Comparison of ENCODE assay signal across 8 mouse cellular contexts in the genomic region with DNA sequence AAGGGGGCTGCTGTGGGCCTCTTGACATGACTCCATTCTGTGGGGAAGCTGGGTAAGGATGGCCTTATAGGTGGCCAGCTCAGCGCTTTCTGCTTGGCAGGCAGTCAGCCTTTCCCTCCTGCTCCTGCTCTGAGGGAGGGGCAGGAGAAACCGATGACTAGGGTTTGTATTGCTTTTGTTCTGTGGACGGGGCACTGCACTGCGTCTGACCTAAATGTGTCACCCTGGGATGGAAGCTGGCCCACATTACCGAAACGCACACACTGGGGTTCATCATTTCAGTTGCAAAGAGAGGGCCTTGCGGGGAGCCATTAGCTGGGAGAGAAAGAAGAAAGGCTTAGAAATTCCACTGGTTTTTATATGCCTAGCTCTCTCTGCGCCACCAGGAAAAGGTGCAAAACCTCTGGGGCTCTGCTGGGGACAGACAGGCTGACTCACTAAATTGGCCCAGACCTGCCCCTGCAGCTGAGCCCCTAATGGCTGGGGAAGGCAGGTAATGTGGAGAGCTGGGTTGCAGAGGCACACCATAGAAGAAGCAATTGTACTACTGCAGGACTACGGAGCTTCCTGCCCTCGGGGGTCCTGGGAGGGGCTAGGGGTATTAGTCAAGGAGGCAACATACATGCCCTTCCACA. TPM values are rescaled to one million over a fixed set of nuclear protein-coding genes. Genes with fewer than 3 reads are reported as not detected.
DNase-seq lines count a peak whose midpoint lies in the region; ATAC-seq and TF ChIP-seq lines count a peak whose summit lies in the region.

No protein-coding gene starts in this region.

- no peaks in the 10 kb centered on the region for H3K9me3 ChIP-seq in embryonic facial prominence, embryonic 11.5 days (replicated peaks; ENCODE audit: control insufficient read depth, low read length)
- no peaks in the 10 kb centered on the region for H3K9me3 ChIP-seq in hindbrain, postnatal 0 days (ENCODE audit: low read length)
- no peaks in the 10 kb centered on the region for H3K9me3 ChIP-seq in stomach, embryonic 14.5 days (ENCODE audit: control insufficient read depth, low read depth, low read length)

- no peak for TF ChIP-seq CTCF in hindbrain, postnatal 0 days (IDR thresholded peaks at IDR 0.05; ENCODE audit: low read depth)

- no peak overlapping the region for H3K4me3 ChIP-seq in embryonic facial prominence, embryonic 11.5 days (ENCODE audit: low read depth, low read length)
- no peak overlapping the region for H3K4me3 ChIP-seq in hindbrain, postnatal 0 days (ENCODE audit: low read length)
- H3K4me3 ChIP-seq in stomach, embryonic 14.5 days (ENCODE audit: low read depth, low read length): no peak overlapping the region

- peak; percentile 13 for DNase-seq in embryo, embryonic 9.5 days (ENCODE audit: extremely low spot score)
- no peak for DNase-seq in embryo, embryonic 10.5 days (ENCODE audit: low spot score)
- peak; percentile 14 for DNase-seq in ES-CJ7 (ENCODE audit: low read depth, low spot score)
- DNase-seq in embryonic facial prominence, embryonic 11.5 days (ENCODE audit: low spot score): peak; percentile 7
- DNase-seq in hindbrain, postnatal 0 days (ENCODE audit: low spot score): peak; percentile 75
- no peak for DNase-seq in right cerebral cortex, postnatal 25 days

- H3K36me3 ChIP-seq in embryonic facial prominence, embryonic 11.5 days (replicated peaks; ENCODE audit: control insufficient read depth, insufficient read depth, low read depth, low read length): no peaks in the 10 kb centered on the region
- no peaks in the 10 kb centered on the region for H3K36me3 ChIP-seq in hindbrain, postnatal 0 days (ENCODE audit: insufficient read depth, low read length)
- H3K36me3 ChIP-seq in stomach, embryonic 14.5 days (ENCODE audit: control insufficient read depth, insufficient read depth, low read length): no peaks in the 10 kb centered on the region

- H3K9ac ChIP-seq in embryonic facial prominence, embryonic 11.5 days (replicated peaks; ENCODE audit: low read length): 0 out of 2 replicates have a peak overlapping the region, but pooled peaks have one; percentile 11
- no peak overlapping the region; the same call in 1 of the 2 replicates for H3K9ac ChIP-seq in hindbrain, postnatal 0 days (replicated peaks; ENCODE audit: low read length)
- H3K9ac ChIP-seq in stomach, embryonic 14.5 days (replicated peaks; ENCODE audit: low read depth, low read length): no peak overlapping the region

- H3K4me2 ChIP-seq in embryonic facial prominence, embryonic 11.5 days (ENCODE audit: low read depth, low read length): no peak overlapping the region
- H3K4me2 ChIP-seq in hindbrain, postnatal 0 days (ENCODE audit: low read depth, low read length): no peak overlapping the region
- H3K4me2 ChIP-seq in stomach, embryonic 14.5 days (replicated peaks; ENCODE audit: low read depth, low read length): peak overlapping the region; percentile 7; the same call in 1 of the 2 replicates

- H3K4me1 ChIP-seq in embryonic facial prominence, embryonic 11.5 days (ENCODE audit: control insufficient read depth, insufficient read depth, low read length): peaks cover 2% of the 10 kb centered on the region; the same call in 1 of the 2 replicates
- peaks cover 43% of the 10 kb centered on the region for H3K4me1 ChIP-seq in hindbrain, postnatal 0 days (ENCODE audit: insufficient read depth, low read length)
- peaks cover 14% of the 10 kb centered on the region for H3K4me1 ChIP-seq in stomach, embryonic 14.5 days (ENCODE audit: control insufficient read depth, insufficient read depth, low read length)

- ATAC-seq in embryonic facial prominence, embryonic 11.5 days (replicated peaks; ENCODE audit: insufficient number of reproducible peaks, low FRiP score, low TSS enrichment, low read depth): no peak
- ATAC-seq in hindbrain, postnatal 0 days: peak; percentile 73
- no peak for ATAC-seq in stomach, embryonic 14.5 days (ENCODE audit: insufficient number of reproducible peaks, insufficient read depth, low FRiP score, low read depth)
- no peak for ATAC-seq in erythroid progenitor cell, adult 5-6 weeks (replicated peaks; ENCODE audit: low FRiP score, poor library complexity, severe bottlenecking)

- H3K27me3 ChIP-seq in embryonic facial prominence, embryonic 11.5 days (ENCODE audit: control insufficient read depth, insufficient read depth, low read length): no peaks in the 10 kb centered on the region
- H3K27me3 ChIP-seq in hindbrain, postnatal 0 days (ENCODE audit: insufficient read depth, low read length): no peaks in the 10 kb centered on the region
- H3K27me3 ChIP-seq in stomach, embryonic 14.5 days (ENCODE audit: control insufficient read depth, insufficient read depth, low read length): no peaks in the 10 kb centered on the region

- 9% methylated on average over 10 of the region's 10 CpGs for WGBS in embryonic facial prominence, embryonic 11.5 days
- 9% methylated on average over 10 of the region's 10 CpGs for WGBS in hindbrain, postnatal 0 days
- 23% methylated on average over 10 of the region's 10 CpGs for WGBS in stomach, embryonic 14.5 days

- H3K27ac ChIP-seq in embryonic facial prominence, embryonic 11.5 days (replicated peaks; ENCODE audit: low read depth, low read length): no peak overlapping the region
- H3K27ac ChIP-seq in hindbrain, postnatal 0 days: peak overlapping the region; percentile 81
- peak overlapping the region; percentile 52; the same call in 1 of the 2 replicates for H3K27ac ChIP-seq in stomach, embryonic 14.5 days (ENCODE audit: low read length)

RNA-seq across cellular contexts. Expression of gene Gramd4, which starts 55.3 kb away (rescaled TPM):
- polyA plus RNA-seq in embryonic facial prominence, embryonic 11.5 days (2014; fragmentation: Nextera tagmentation; extraction: Ambion mirVana): 6.3 and 6.9 TPM in 2 replicates
- 36.2 and 40.9 TPM in 2 replicates for total RNA-seq in hindbrain, postnatal 0 days (2014; rRNA removed)
- 18.6 and 19.0 TPM in 2 replicates for polyA plus RNA-seq in hindbrain, postnatal 0 days (2015; fragmentation: Nextera tagmentation; extraction: Ambion mirVana)
- polyA plus RNA-seq in stomach, embryonic 14.5 days (2014; fragmentation: Nextera tagmentation; extraction: Ambion mirVana): 7.2 and 7.6 TPM in 2 replicates
- total RNA-seq in erythroid progenitor cell, adult 5-6 weeks (2015; ENCODE audit: low replicate concordance): 10.8 and 16.8 TPM in 2 replicates
- 18.9 and 37.5 TPM in 2 replicates for total RNA-seq in erythroid progenitor cell, adult 5-6 weeks (2017; ENCODE audit: low replicate concordance)

Comparison
In these comparisons a context has a peak if more than half of its experiments do, and no peak if none do; other contexts are left out.
1. DNase-seq: peak in embryo, embryonic 9.5 days (single experiment), ES-CJ7 (single experiment), embryonic facial prominence, embryonic 11.5 days (single experiment) and hindbrain, postnatal 0 days (single experiment); none in embryo, embryonic 10.5 days (single experiment) and right cerebral cortex, postnatal 25 days (single experiment).